Mouse (Mus musculus) liver, embryonic 13.5 days (tissue): ENCODE measurements around the gene Ddx39b. TPM values are rescaled to one million over a fixed set of nuclear protein-coding genes. Genes with fewer than 3 reads are reported as not detected.

Source experiments
- ATAC-seq: fragments of 200-750 bp; cut with Nextera tagmentation; 2 replicates; pipeline ENCODE4 v1.8.0; 2017; ENCODE audit warnings: low read depth, mild to moderate bottlenecking, moderate number of reproducible peaks, moderate library complexity
- DNase-seq: peaks from one replicate; pipeline ENCODE4 v3.0.0; 2022
- H3K27ac ChIP-seq: fragments of 300-500 bp; sonication (generic); 2 replicates; pipeline ENCODE4 v1.5.1; 2015; ENCODE audit warnings: moderate library complexity, mild to moderate bottlenecking, inconsistent platforms
- H3K27me3 ChIP-seq: fragments of 300-500 bp; sonication (generic); 2 replicates; pipeline ENCODE4 v1.6.1; 2015; ENCODE audit warnings: mild to moderate bottlenecking, inconsistent platforms
- H3K36me3 ChIP-seq: fragments of 300-500 bp; sonication (generic); 2 replicates; pipeline ENCODE4 v1.6.1; 2015; ENCODE audit warnings: mild to moderate bottlenecking, inconsistent platforms
- H3K4me1 ChIP-seq: fragments of 300-500 bp; sonication (generic); replicated peaks from 2 replicates; pipeline ENCODE4 v1.6.1; 2015; ENCODE audit warnings: inconsistent platforms
- H3K4me2 ChIP-seq: fragments of 300-500 bp; sonication (generic); 2 replicates; pipeline ENCODE4 v1.6.1; 2015; ENCODE audit warnings: inconsistent platforms, mild to moderate bottlenecking, moderate library complexity
- H3K4me3 ChIP-seq: fragments of 300-500 bp; sonication (generic); replicated peaks from 2 replicates; pipeline ENCODE4 v1.5.1; 2015; ENCODE audit warnings: mild to moderate bottlenecking, inconsistent platforms
- H3K9ac ChIP-seq: fragments of 300-500 bp; sonication (generic); 2 replicates; pipeline ENCODE4 v1.6.1; 2015; ENCODE audit warnings: mild to moderate bottlenecking, inconsistent platforms
- H3K9me3 ChIP-seq: fragments of 300-500 bp; sonication (generic); replicated peaks from 2 replicates; pipeline ENCODE4 v1.6.1; 2016; ENCODE audit warnings: inconsistent platforms
- WGBS: fragments of 180-500 bp; shearing (Covaris S2); methylation state at CpG from one replicate; pipeline ENCODE4 v1.1.7; 2015; ENCODE audit not compliant: insufficient replicate concordance; 5-methylcytosine and 5-hydroxymethylcytosine counted together
- polyA plus RNA-seq: library from polyadenylated mRNA; unstranded; fragments of >200 nt; fragmentation: Nextera tagmentation; extraction: Ambion mirVana; gene quantifications from 2 replicates; pipeline ENCODE4 v1.2.1, GENCODE M21; 2015

The Ddx39b gene
- polyA plus RNA-seq, 1 experiment from 2014 or later: 208 TPM

DNA sequence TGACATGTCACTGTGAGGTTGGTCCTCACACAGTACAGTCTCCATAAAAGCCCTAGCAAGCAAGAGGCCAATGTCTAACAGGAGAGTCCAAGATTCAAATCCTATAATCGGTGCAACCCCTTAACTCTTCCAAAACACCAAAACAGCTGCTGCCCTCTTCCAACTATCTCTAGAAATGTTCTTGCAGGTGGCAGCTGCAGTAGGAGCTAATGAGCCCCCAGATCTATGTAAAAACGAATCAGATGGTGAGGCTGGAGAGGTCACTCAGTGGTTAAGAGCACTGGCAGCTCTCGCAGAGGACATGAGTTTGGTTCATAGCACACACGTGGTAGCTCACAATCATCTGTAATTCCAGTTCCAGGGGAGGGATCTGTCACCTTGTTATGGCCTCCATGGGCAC is 14.2 kb downstream of the Ddx39b start:
- 49% methylated on average over 4 of the region's 4 CpGs for WGBS

DNA sequence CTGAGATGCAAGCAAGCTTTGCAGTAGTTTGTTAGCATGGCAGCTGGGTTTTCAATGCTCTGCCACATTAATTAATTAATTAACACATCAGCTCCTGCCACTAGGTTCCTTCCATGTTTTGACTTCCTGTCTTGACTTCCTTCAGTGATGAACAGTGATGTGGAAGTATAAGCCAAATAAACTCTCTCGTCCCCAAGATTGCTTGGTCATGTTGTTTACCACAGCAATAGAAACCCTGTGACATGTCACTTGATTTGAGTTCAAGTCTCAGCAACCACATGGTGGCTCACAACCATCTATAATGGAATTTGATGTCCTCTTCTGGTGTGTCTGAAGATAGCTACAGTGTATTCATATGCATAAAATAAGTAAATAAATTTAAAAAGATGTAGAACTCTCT is 15.8 kb downstream of the Ddx39b start:
- ATAC-seq (0 out of 2 replicates have a peak, but pooled peaks have one; percentile 35), DNase-seq (no peak)
- Histone ChIP-seq H3K27me3 (no peaks in the 10 kb centered on the region), H3K36me3 (peaks cover 21% of the 10 kb centered on the region), H3K9ac (peak overlapping the region; percentile 70), H3K4me1 (peaks cover 25% of the 10 kb centered on the region), H3K4me3 (peak overlapping the region; percentile 55; the same call in 1 of the 2 replicates), H3K4me2 (peak overlapping the region; percentile 70), H3K9me3 (no peaks in the 10 kb centered on the region), H3K27ac (peak overlapping the region; percentile 86)
- 20% methylated on average over 1 of the region's 1 CpGs for WGBS

More for the DNA sequence above, 14.2 kb downstream of the Ddx39b start:
- ATAC-seq (no peak), DNase-seq (no peak)
- Histone ChIP-seq H3K4me1 (peaks cover 24% of the 10 kb centered on the region), H3K4me3 (no peak overlapping the region), H3K27me3 (no peaks in the 10 kb centered on the region), H3K9me3 (no peaks in the 10 kb centered on the region), H3K36me3 (peaks cover 37% of the 10 kb centered on the region), H3K27ac (no peak overlapping the region), H3K4me2 (no peak overlapping the region), H3K9ac (no peak overlapping the region)

GRCm38 (mm10) chr17:35257824-35258491 is 16.4 kb downstream of the Ddx39b start:
- H3K4me1 ChIP-seq: peaks cover 24% of the 10 kb centered on the region
- peak overlapping the region; percentile 86 for H3K27ac ChIP-seq
- H3K4me3 ChIP-seq: peak overlapping the region; percentile 55
- peak; percentile 39 for ATAC-seq
- no peaks in the 10 kb centered on the region for H3K27me3 ChIP-seq
- peak overlapping the region; percentile 70 for H3K9ac ChIP-seq
- H3K36me3 ChIP-seq: peaks cover 15% of the 10 kb centered on the region
- peak; percentile 87 for DNase-seq
- 6% methylated on average over 17 of the region's 17 CpGs for WGBS
- H3K4me2 ChIP-seq: peak overlapping the region; percentile 70
- no peaks in the 10 kb centered on the region for H3K9me3 ChIP-seq

DNA sequence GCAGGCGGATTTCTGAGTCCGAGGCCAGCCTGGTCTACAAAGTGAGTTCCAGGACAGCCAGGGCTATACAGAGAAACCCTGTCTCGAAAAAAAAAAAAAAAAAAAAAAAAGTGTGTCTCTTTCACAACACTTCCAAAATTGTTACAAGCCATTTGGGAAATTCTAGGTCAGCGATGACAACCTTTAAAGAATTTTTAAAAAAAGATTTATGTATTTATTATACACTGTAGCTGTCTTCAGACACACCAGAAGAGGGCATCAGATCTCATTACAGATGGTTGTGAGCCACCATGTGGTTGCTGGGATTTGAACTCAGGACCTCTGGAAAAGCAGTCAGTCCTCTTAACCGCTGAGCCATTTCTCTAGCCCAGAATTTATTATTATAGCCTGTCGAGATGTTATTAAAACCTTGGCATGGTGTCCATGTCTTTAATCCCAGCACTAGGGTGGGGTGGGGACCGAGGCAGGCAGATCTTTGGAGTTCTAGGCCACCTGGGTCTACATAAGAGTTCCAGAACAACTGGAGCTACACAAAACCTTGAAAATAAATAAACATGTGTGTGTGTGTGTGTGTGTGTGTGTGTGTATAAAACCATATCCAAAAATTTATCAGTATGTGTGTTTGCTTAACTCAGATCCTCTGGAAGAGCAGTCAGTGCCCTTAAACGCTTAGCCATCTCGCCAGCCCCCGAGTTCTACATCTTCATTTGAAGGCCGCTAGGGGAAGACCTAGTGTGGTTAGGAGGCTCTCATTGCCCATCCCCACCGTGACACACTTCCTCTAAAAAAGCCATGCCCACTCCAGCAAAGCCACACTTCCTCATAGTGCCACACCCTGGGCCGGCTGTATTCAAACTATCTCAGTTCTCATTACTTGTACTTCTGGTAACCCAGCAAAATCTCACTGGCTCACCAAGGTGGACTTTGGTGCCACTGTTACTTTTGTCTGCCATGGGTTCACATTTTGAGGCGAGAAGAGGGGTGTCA is 17.2 kb downstream of the Ddx39b start:
- DNase-seq: no peak
- 24% methylated on average over 14 of the region's 14 CpGs for WGBS
- 0 out of 2 replicates have a peak overlapping the region, but pooled peaks have one; percentile 55 for H3K4me3 ChIP-seq

GRCm38 (mm10) chr17:35259621-35260020 is 18.1 kb downstream of the Ddx39b start:
- H3K9me3 ChIP-seq: no peaks in the 10 kb centered on the region
- H3K4me1 ChIP-seq: peaks cover 35% of the 10 kb centered on the region
- H3K36me3 ChIP-seq: no peaks in the 10 kb centered on the region
- H3K4me3 ChIP-seq: no peak overlapping the region
- no peak for DNase-seq
- no peak overlapping the region for H3K27ac ChIP-seq
- no peak for ATAC-seq
- WGBS: 80% methylated on average over 4 of the region's 4 CpGs
- H3K27me3 ChIP-seq: 0 out of 2 replicates have a peak, but pooled peaks cover 5% of the 10 kb centered on the region
- no peak overlapping the region for H3K9ac ChIP-seq
- H3K4me2 ChIP-seq: no peak overlapping the region

More for the DNA sequence above, 17.2 kb downstream of the Ddx39b start:
- H3K4me1 ChIP-seq: peaks cover 28% of the 10 kb centered on the region
- H3K4me2 ChIP-seq: peak overlapping the region; percentile 70
- no peak overlapping the region for H3K27ac ChIP-seq
- 0 out of 2 replicates have a peak, but pooled peaks cover 1% of the 10 kb centered on the region for H3K27me3 ChIP-seq
- no peak overlapping the region for H3K9ac ChIP-seq
- H3K36me3 ChIP-seq: peaks cover 7% of the 10 kb centered on the region
- H3K9me3 ChIP-seq: no peaks in the 10 kb centered on the region
- ATAC-seq: no peak

GRCm38 (mm10) chr17:35261651-35262050 is 20.1 kb downstream of the Ddx39b start:
- no peaks in the 10 kb centered on the region for H3K9me3 ChIP-seq
- H3K27ac ChIP-seq: no peak overlapping the region
- no peak overlapping the region for H3K9ac ChIP-seq
- H3K27me3 ChIP-seq: 0 out of 2 replicates have a peak, but pooled peaks cover 5% of the 10 kb centered on the region
- no peak overlapping the region for H3K4me3 ChIP-seq
- H3K4me1 ChIP-seq: peaks cover 35% of the 10 kb centered on the region
- ATAC-seq: no peak
- no peaks in the 10 kb centered on the region for H3K36me3 ChIP-seq
- no peak overlapping the region for H3K4me2 ChIP-seq
- WGBS: 81% methylated on average over 13 of the region's 13 CpGs
- no peak for DNase-seq

- ATAC-seq (peak; percentile 88), DNase-seq (peak; percentile 84)
- peak within 1 kb of the TSS; percentile 85 for H3K4me3 ChIP-seq
- H3K9me3 ChIP-seq: no peaks in the 10 kb centered on the region
- peak within 1 kb of the TSS; percentile 88 for H3K9ac ChIP-seq
- under 1% methylated on average over 73 of the region's 73 CpGs for WGBS
- H3K4me2 ChIP-seq: peak within 1 kb of the TSS; percentile 100
- 0 out of 2 replicates have a peak, but pooled peaks cover 5% of the 10 kb centered on the region for H3K27me3 ChIP-seq
- 0 out of 2 replicates have a peak, but pooled peaks cover 2% of the 10 kb centered on the region for H3K36me3 ChIP-seq
- peak within 1 kb of the TSS; percentile 50 for H3K27ac ChIP-seq
- H3K4me1 ChIP-seq: peaks cover 26% of the 10 kb centered on the region
These were observed 21.3 kb downstream of the Ddx39b start, which contains the start of gene H2-D1 for GRCm38 (mm10) chr17:35262664-35263522. TSS of gene H2-D1 (plus strand) at chr17:35262730.

DNA sequence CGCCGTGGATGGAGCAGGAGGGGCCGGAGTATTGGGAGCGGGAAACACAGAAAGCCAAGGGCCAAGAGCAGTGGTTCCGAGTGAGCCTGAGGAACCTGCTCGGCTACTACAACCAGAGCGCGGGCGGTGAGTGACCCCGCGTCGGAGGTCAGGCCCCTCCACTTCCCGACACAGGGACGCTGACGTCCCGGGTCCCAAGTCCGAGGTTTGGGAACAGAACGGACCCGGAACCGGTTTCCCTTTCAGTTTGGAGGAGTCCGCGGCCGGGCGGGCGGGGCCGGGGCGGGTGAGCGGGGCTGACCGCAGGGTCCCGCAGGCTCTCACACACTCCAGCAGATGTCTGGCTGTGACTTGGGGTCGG is 22.0 kb downstream of the Ddx39b start:
- Histone ChIP-seq H3K27me3 (0 out of 2 replicates have a peak, but pooled peaks cover 5% of the 10 kb centered on the region), H3K9me3 (no peaks in the 10 kb centered on the region), H3K36me3 (0 out of 2 replicates have a peak, but pooled peaks cover 2% of the 10 kb centered on the region), H3K4me3 (peak overlapping the region; percentile 85), H3K27ac (no peak overlapping the region), H3K9ac (peak overlapping the region; percentile 88), H3K4me1 (peaks cover 25% of the 10 kb centered on the region), H3K4me2 (peak overlapping the region; percentile 100)
- ATAC-seq (peak; percentile 28), DNase-seq (no peak)
- 1% methylated on average over 31 of the region's 31 CpGs for WGBS

DNA sequence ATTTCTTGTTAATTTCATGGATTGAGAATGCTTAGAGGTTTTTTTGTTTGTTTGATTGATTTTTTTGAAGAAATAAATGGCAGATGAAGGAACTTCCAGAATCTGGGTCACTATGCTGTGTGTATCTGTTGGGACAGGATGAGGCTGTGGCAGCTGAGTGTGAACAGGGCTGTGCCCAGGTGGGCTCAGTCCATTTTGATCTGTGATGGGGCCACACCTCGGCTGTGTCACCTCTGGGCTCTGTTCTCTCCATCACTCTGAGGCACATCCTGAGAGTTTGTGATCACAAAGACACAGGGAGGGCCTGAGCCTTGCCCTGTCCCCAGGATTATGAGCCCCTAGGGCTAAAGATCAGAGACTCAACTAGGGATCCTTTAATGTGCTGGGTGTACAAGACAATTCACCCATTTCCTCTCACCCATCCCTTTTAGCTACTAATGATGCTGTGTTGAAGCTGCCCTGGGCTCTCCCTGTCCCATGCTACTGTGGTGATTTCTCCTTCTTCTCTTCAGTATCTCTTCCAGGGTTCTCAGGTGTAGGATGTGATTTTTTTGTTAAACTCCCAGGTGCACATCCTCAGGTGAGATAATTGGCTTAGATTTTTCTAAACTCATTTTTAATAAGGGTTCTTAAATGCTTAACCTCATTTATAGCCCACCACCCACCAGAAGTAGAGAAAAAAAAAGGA is 26.0 kb downstream of the Ddx39b start:
- WGBS: 70% methylated on average over 1 of the region's 1 CpGs

More for the DNA sequence above, 26.0 kb downstream of the Ddx39b start:
- DNase-seq (no peak), ATAC-seq (no peak)
- H3K9me3 ChIP-seq: no peaks in the 10 kb centered on the region
- H3K9ac ChIP-seq: no peak overlapping the region
- no peak overlapping the region for H3K27ac ChIP-seq
- peaks cover 12% of the 10 kb centered on the region for H3K4me1 ChIP-seq
- H3K36me3 ChIP-seq: 0 out of 2 replicates have a peak, but pooled peaks cover 2% of the 10 kb centered on the region
- H3K4me2 ChIP-seq: no peak overlapping the region
- no peak overlapping the region for H3K4me3 ChIP-seq
- H3K27me3 ChIP-seq: 0 out of 2 replicates have a peak, but pooled peaks cover 5% of the 10 kb centered on the region
